Mouse (Mus musculus): Measurements from ENCODE around the gene Arhgap15.

DNA sequence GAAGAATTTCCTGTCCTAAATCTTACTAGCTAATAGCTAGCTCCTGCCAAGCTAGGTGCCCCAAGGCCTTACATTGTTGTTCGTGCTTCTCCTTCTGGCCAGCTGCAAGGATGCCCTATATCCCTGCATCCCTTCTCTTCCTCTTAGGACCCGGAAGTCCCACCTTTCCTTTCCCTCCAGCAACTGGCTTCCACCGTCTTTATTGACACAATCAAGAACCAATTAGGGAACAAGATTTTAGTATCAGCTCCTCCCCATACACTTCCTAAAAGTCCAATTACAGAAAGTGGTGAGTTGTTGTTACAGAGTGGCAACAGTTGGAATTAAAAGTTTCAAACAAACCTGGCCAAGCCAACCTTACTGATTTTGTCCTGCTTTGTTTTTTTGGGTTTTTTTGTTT, 183.1 kb downstream of the Arhgap15 start:
- TF ChIP-seq POLR2A (IDR thresholded peaks at IDR 0.05; ENCODE audit: low read depth, low read length): no peak
- no peak for TF ChIP-seq CTCF (IDR thresholded peaks at IDR 0.05; ENCODE audit: extremely low read depth, insufficient read length, insufficient replicate concordance, low read depth, low read length)

Data from small intestine, adult 2 months (tissue).